Mouse (Mus musculus) C2C12 (cell line): ENCODE measurements at regions not wholly inside any gene's neighbourhood (a gene's known extent, or its start where the extent isn't known, plus 50 kb on each side); places are given as distances from the start of the nearest gene placed in this dataset.
"Not testable (repeated sequence)": the region's sequence is repeated elsewhere in the genome, so short reads cannot be mapped to it uniquely, and the experiment has no call there.

Source experiments
- H3K27me3 ChIP-seq: one replicate; pipeline ENCODE4 v1.6.1; 2011; ENCODE audit not compliant: control insufficient read depth, insufficient read depth, insufficient read length
- H3K36me3 ChIP-seq: one replicate; pipeline ENCODE4 v1.6.1; 2011; ENCODE audit not compliant: control insufficient read depth, insufficient read depth
- H3K4me3 ChIP-seq: one replicate; pipeline ENCODE4 v1.5.1; 2011; ENCODE audit warnings: mild to moderate bottlenecking, control low read depth; ENCODE audit not compliant: poor library complexity, insufficient read depth, severe bottlenecking
- H3K79me2 ChIP-seq: one replicate; pipeline ENCODE4 v1.6.1; 2011; ENCODE audit not compliant: control insufficient read depth, insufficient read depth
- H3K79me3 ChIP-seq: one replicate; pipeline ENCODE4 v1.6.1; 2011; ENCODE audit warnings: low read depth, control low read depth
- H3ac ChIP-seq: one replicate; pipeline ENCODE3; 2011; ENCODE audit warnings: low read depth; ENCODE audit not compliant: control insufficient read depth, insufficient read length
- CEBPB ChIP-seq: IDR thresholded peaks from one replicate; pipeline ENCODE4 v1.6.1; 2011; ENCODE audit warnings: low read depth, mild to moderate bottlenecking, control low read depth, moderate library complexity
- CTCF ChIP-seq: IDR thresholded peaks from one replicate; pipeline ENCODE4 v1.5.1; 2011; ENCODE audit not compliant: control insufficient read depth, insufficient read depth, insufficient read length
- FOSL1 ChIP-seq: IDR thresholded peaks from one replicate; pipeline ENCODE4 v1.8.0; 2011; ENCODE audit warnings: mild to moderate bottlenecking, low read length; ENCODE audit not compliant: poor library complexity, insufficient read depth, severe bottlenecking
- MAX ChIP-seq: IDR thresholded peaks from one replicate; pipeline ENCODE4 v1.6.1; 2011; ENCODE audit warnings: mild to moderate bottlenecking, control low read depth
- MYOD1 ChIP-seq: IDR thresholded peaks from one replicate; pipeline ENCODE4 v1.6.1; 2011; ENCODE audit warnings: low read depth; ENCODE audit not compliant: control insufficient read depth, insufficient read length
- MYOG ChIP-seq: IDR thresholded peaks from one replicate; pipeline ENCODE4 v1.6.1; 2011; ENCODE audit not compliant: control insufficient read depth, insufficient read length; ENCODE audit errors: extremely low read depth
- USF1 ChIP-seq: IDR thresholded peaks from one replicate; pipeline ENCODE4 v1.6.1; 2011; ENCODE audit warnings: low read depth, mild to moderate bottlenecking, control low read depth, moderate library complexity

- no peaks in the 10 kb centered on the region for H3K79me2 ChIP-seq
- no peaks in the 10 kb centered on the region for H3K79me3 ChIP-seq
- TF ChIP-seq MYOD1 (no peak), CEBPB (no peak), CTCF (no peak), MYOG (no peak), USF1 (no peak), MAX (no peak), FOSL1 (no peak)
- H3K36me3 ChIP-seq, result no peaks in the 10 kb centered on the region
- H3K27me3 ChIP-seq, result no peaks in the 10 kb centered on the region
- H3K4me3 ChIP-seq, result no peak overlapping the region
- no peak overlapping the region for H3ac ChIP-seq
Observed at GRCm38 (mm10) chr14:104114986-104115951, 271.1 kb upstream of the Ednrb start.

GRCm38 (mm10) chr14:104114182-104114581, 270.0 kb upstream of the Ednrb start:
- H3K27me3 ChIP-seq, result no peaks in the 10 kb centered on the region
- no peak overlapping the region for H3ac ChIP-seq
- no peaks in the 10 kb centered on the region for H3K36me3 ChIP-seq
- no peak overlapping the region for H3K4me3 ChIP-seq
- TF ChIP-seq CEBPB (no peak), USF1 (no peak)
- H3K79me2 ChIP-seq, result no peaks in the 10 kb centered on the region
- no peaks in the 10 kb centered on the region for H3K79me3 ChIP-seq

- Histone ChIP-seq H3K4me3 (no peak overlapping the region), H3K27me3 (no peaks in the 10 kb centered on the region), H3ac (no peak overlapping the region), H3K79me2 (no peaks in the 10 kb centered on the region), H3K36me3 (no peaks in the 10 kb centered on the region), H3K79me3 (no peaks in the 10 kb centered on the region)
- TF ChIP-seq USF1 (no peak), MYOG (no peak), FOSL1 (no peak), MAX (no peak), MYOD1 (no peak), CTCF (no peak), CEBPB (no peak)
Observed at GRCm38 (mm10) chr14:104113448-104113847, 269.2 kb upstream of the Ednrb start.

GRCm38 (mm10) chr14:104086381-104086780, 242.2 kb upstream of the Ednrb start:
- H3ac ChIP-seq, result no peak overlapping the region
- no peaks in the 10 kb centered on the region for H3K27me3 ChIP-seq
- H3K79me2 ChIP-seq, result no peaks in the 10 kb centered on the region
- TF ChIP-seq CEBPB (no peak), CTCF (no peak), FOSL1 (no peak), MAX (no peak), USF1 (no peak), MYOG (no peak), MYOD1 (no peak)
- no peak overlapping the region for H3K4me3 ChIP-seq
- H3K79me3 ChIP-seq, result no peaks in the 10 kb centered on the region
- no peaks in the 10 kb centered on the region for H3K36me3 ChIP-seq

- not testable (repeated sequence) for H3K27me3 ChIP-seq, H3ac ChIP-seq, H3K79me3 ChIP-seq, H3K79me2 ChIP-seq, H3K4me3 ChIP-seq, H3K36me3 ChIP-seq
Observed at GRCm38 (mm10) chr14:104064199-104064598, 220.0 kb upstream of the Ednrb start.

- H3K36me3 ChIP-seq, result no peaks in the 10 kb centered on the region
- H3K27me3 ChIP-seq, result no peaks in the 10 kb centered on the region
Observed at GRCm38 (mm10) chr14:104053697-104054096, 209.5 kb upstream of the Ednrb start.

More at GRCm38 (mm10) chr14:104053697-104054096, 209.5 kb upstream of the Ednrb start:
- Histone ChIP-seq H3K79me2 (no peaks in the 10 kb centered on the region), H3ac (no peak overlapping the region), H3K4me3 (no peak overlapping the region), H3K79me3 (no peaks in the 10 kb centered on the region)
- TF ChIP-seq CTCF, result no peak
- no peak for TF ChIP-seq MYOG
- no peak for TF ChIP-seq MYOD1
- no peak for TF ChIP-seq USF1
- no peak for TF ChIP-seq CEBPB
- no peak for TF ChIP-seq MAX
- TF ChIP-seq FOSL1, result no peak
